Mouse (Mus musculus): Measurements from ENCODE around the gene Anapc15. TPM values are rescaled to one million over a fixed set of nuclear protein-coding genes. Genes with fewer than 3 reads are reported as not detected.
A peak's percentile ranks its signal among the peaks of the same experiment; 100 is the strongest.
"Not testable (repeated sequence)": the region's sequence is repeated elsewhere in the genome, so short reads cannot be mapped to it uniquely, and the experiment has no call there.

The Anapc15 gene
- total RNA-seq, 2 experiments from 2014 or later = 39.8 to 60.8 TPM

GRCm38 (mm10) chr7:101884160-101884559 is 20.6 kb downstream of the Anapc15 start:
- ATAC-seq (replicated peaks; ENCODE audit: low FRiP score, poor library complexity, severe bottlenecking) = no peak

- ATAC-seq (replicated peaks; ENCODE audit: low FRiP score, poor library complexity, severe bottlenecking) = no peak
These were observed 22.8 kb downstream of the Anapc15 start for GRCm38 (mm10) chr7:101886274-101886673.

GRCm38 (mm10) chr7:101888460-101888859 is 24.9 kb downstream of the Anapc15 start:
- ATAC-seq (replicated peaks; ENCODE audit: low FRiP score, poor library complexity, severe bottlenecking) = no peak

DNA sequence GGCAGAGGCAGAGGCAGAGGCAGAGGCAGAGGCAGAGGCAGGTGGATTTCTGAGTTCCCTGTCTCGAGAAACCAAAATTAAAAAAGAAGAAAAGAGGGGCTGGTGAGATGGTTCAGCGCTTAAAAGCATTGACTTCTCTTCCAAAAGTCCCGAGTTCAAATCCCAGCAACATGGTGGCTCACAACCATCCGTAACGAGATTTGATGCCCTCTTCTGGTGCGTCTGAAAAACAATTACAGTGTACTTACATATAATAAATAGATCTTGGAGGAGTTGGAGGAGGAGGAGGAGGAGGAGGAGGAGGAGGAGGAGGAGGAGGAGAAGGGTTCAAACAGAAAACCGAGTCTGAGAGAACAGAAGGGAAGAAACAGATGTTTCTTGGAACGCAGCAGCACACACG is 32.2 kb downstream of the Anapc15 start:
- ATAC-seq (replicated peaks; ENCODE audit: low FRiP score, poor library complexity, severe bottlenecking) = no peak

DNA sequence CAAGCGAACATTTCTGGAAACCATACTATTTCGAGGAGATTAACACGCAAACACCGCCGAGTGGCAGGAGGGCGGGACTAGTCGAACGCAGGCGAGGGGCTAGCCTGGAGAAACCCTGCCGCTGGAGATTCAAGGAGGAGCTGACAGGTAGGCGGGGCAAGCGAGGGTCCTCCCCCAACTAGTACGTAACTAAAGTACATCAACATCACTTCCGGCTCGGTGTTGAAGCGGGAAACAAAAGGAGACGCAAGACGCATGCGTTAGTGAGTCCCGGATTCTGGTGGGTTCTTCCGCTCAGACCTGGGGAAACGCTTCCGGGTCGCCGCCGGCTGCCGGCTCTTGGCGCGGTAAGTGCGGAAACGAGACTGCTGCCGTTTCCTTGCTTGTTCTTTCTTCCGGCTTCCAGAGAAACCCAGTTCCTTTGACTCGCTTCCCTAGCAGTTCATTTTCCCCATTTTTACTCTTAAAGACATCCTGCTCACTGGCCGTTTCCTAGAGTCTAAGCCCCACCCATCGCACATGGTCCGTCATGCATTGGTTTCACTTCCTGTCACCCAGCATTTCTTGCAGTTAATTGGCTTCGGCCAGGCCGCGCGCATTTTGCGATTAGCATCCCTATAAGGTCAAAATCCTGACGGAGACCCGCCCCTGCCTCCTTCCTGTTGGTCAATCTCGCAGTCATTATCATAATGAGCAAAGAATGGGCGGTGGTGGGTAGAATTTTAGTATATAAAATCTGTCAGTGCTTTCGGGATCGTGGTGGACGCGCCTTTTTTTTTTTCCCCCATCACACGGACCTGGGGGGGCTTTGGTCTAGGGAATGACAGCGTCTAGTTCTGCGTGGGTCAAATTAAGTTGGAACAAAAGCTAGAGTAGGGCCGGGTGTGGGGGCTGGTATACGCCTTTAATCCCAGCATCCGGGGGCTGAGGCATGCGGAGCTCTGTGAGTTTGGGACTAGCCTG is 32.9 kb downstream of the Anapc15 start:
- peak; percentile 93 for ATAC-seq (replicated peaks; ENCODE audit: low FRiP score, poor library complexity, severe bottlenecking)

DNA sequence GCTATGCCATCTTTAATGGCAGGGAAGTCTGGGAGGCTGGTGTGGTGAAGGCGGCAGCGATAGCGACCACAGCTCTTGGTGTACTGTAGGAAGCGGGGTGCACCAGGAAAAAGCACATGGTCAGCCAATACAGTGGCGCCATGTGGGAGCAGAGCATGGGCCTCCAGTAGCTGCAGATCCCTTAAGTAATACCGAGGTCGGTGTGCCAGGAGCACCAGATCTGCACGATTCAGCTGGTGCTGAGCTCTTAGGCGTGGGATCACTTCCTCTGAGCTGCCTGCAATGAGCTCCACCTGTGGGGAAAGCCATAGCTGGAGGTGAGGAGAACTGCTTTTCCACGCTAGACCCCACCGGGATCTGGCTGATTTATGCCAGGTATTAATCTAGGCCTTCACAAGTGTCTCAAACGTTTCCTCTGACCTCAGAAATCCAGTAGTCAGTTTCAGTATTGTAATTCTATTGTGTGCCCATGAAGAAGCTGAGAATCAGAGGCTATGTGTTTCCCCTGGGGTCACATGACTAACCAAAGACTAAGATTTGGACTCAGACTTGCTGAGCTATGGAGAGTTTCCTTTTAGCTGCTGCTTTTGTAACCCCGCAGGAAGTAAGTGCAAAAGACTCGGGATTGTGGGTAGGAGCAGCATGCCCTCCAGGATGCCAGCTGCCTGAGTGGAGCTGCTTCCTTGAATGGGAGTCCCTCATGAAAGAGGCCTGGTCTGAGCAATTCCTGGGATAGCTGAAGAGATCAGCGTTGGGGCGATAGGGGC is 37.0 kb downstream of the Anapc15 start:
- no peak for ATAC-seq (replicated peaks; ENCODE audit: low FRiP score, poor library complexity, severe bottlenecking)

DNA sequence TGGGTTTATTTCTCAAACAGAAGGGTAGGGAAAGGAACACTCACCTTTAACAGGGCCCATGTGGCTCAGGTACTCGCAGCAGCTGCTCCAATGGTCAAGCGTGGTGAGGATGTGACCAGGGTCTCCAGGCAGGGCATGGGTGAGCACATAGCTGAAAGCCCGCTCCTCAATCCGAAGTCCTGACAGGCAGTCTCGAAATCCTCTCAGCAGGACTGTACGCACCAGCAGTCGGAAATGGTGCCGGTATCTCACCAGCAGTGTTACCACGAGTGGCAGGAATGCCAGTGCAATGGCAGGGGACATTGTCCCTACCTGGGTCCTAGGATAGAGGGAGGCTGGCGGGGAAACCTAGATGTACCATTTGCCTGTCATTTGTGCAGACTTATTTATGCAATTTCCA is 38.5 kb downstream of the Anapc15 start:
- ATAC-seq (replicated peaks; ENCODE audit: low FRiP score, poor library complexity, severe bottlenecking) = no peak

GRCm38 (mm10) chr7:101902846-101903245 is 39.3 kb downstream of the Anapc15 start:
- ATAC-seq (replicated peaks; ENCODE audit: low FRiP score, poor library complexity, severe bottlenecking) = no peak

- ATAC-seq (replicated peaks; ENCODE audit: low FRiP score, poor library complexity, severe bottlenecking) = peak; percentile 95
These were observed 42.2 kb downstream of the Anapc15 start, which contains the start of gene Lamtor1 for GRCm38 (mm10) chr7:101905561-101906286. Lamtor1 (plus strand) TSS chr7:101905904.

GRCm38 (mm10) chr7:101906287-101906681 is 42.8 kb downstream of the Anapc15 start, which contains the start of gene Tomt:
Tomt (minus strand) TSS chr7:101906359.
- no peak for ATAC-seq (replicated peaks; ENCODE audit: low FRiP score, poor library complexity, severe bottlenecking)

DNA sequence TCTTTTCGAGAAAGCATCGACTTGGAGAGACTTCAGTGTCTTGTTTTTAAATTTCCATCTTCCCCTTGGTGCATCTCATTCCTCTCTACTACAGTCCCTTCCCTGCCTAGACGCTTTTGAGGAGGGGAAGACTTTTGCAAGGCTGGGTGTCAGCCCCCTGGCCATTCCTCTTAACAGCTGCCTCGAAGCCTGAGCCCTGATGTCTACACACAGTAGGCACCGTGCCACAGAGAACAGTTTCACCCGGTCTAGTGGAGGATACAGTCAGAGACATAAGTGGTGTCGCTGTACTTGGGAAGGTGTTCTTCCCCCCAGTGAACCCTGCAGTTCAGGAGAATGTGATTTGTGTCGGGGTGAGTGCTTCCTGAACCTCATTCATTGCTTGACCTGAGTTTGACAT is 43.2 kb downstream of the Anapc15 start:
- ATAC-seq (replicated peaks; ENCODE audit: low FRiP score, poor library complexity, severe bottlenecking) = no peak

GRCm38 (mm10) chr7:101908367-101908766 is 44.9 kb downstream of the Anapc15 start:
- no peak for ATAC-seq (replicated peaks; ENCODE audit: low FRiP score, poor library complexity, severe bottlenecking)

GRCm38 (mm10) chr7:101910138-101910537 is 46.6 kb downstream of the Anapc15 start:
- no peak for ATAC-seq (replicated peaks; ENCODE audit: low FRiP score, poor library complexity, severe bottlenecking)

GRCm38 (mm10) chr7:101911982-101912381 is 48.5 kb downstream of the Anapc15 start:
- ATAC-seq (replicated peaks; ENCODE audit: low FRiP score, poor library complexity, severe bottlenecking) = no peak

DNA sequence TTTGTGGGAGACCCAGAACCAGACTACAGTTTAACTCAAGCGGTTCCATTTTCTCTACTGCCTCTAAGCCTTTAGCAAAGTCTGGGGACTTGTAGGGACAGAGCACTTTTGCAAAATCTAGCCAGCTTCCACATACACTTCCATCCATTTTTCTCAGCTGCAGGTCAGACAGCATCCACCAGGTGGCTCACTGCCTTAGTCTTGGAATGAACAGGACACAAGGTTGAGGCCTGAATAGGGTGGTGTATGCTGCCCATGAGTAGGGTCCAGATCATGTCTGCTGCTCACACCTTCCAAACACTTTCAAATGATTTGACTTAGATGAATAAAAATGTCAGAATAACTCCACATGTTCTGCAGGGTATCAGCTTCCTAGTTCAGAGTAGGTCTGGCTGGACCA is 54.6 kb downstream of the Anapc15 start:
- peak; percentile 82 for ATAC-seq (replicated peaks; ENCODE audit: low FRiP score, poor library complexity, severe bottlenecking)

DNA sequence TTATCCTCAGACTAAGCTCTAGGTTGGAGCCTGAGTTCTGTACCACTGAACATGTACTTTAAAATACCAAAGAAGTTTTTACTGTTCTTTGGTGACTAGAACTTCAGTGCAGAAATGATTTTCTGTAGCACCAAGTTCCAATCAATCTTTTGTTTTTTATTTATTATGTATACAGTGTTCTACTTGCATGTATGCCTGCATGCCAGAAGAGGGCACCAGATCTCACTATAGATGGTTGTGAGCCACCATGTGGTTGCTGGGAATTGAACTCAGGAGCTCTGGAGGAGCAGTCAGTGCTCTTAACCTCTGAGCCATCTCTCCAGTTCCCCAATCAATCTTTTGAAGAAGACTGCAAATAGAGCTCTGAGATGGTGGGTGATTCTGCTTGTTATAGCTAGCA is 62.4 kb downstream of the Anapc15 start:
- ATAC-seq (replicated peaks; ENCODE audit: low FRiP score, poor library complexity, severe bottlenecking) = not testable (repeated sequence)

GRCm38 (mm10) chr7:101928093-101928492 is 64.6 kb downstream of the Anapc15 start:
- no peak for ATAC-seq (replicated peaks; ENCODE audit: low FRiP score, poor library complexity, severe bottlenecking)

GRCm38 (mm10) chr7:101932551-101932950 is 69.0 kb downstream of the Anapc15 start:
- no peak for ATAC-seq (replicated peaks; ENCODE audit: low FRiP score, poor library complexity, severe bottlenecking)

GRCm38 (mm10) chr7:101933300-101933699 is 69.8 kb downstream of the Anapc15 start:
- peak; percentile 63 for ATAC-seq (replicated peaks; ENCODE audit: low FRiP score, poor library complexity, severe bottlenecking)

DNA sequence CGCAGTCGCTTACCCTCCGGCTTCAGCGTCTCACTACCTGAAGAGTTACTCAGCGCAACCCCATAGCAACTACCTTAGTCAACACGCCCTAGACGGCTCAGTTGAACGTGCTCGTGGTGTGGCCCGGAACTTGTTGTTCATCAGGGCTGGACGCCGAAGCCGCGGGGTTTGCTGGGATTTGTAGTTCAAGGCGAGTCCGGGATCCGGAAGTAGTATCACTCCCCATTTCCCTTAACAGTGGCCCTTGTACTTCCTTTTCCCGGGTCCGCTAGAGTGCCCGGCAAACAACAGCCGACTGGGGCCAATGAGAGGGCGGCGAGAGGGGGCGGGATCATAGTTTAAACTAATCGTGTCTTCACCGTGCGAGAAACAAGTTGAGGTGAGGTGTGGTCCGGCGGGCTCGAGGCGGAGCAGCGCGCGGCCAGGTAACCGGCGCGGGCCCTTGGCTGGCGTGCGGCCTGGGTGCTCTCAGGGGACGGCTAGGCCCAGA is 70.3 kb downstream of the Anapc15 start, which contains the start of the genes Lrrc51 and Numa1:
Gene Lrrc51, minus strand, starts transcription at position 145 of the 490 bp plus-strand sequence.
Gene Numa1, plus strand, starts transcription at position 361 of the 490 bp plus-strand sequence.
- peak; percentile 96 for ATAC-seq (replicated peaks; ENCODE audit: low FRiP score, poor library complexity, severe bottlenecking)

All from erythroid progenitor cell, adult 5-6 weeks (primary cell).